Mouse (Mus musculus) left cerebral cortex, adult 9 months (tissue): ENCODE measurements at regions not wholly inside any gene's neighbourhood (a gene's known extent, or its start where the extent isn't known, plus 50 kb on each side); places are given as distances from the start of the nearest gene placed in this dataset.

Experiments
- DNase-seq, 2 experiments: peaks; one replicate each; pipeline ENCODE4 v3.0.0; 2022; ENCODE audit warnings: low spot score in 2 of 2

GRCm38 (mm10) chr14:112388346-112388745, 713.4 kb downstream of the Slitrk5 start:
- peak in 1 of 2 experiments; percentile 9 for DNase-seq
